Mouse (Mus musculus) bone marrow, adult 2 months (tissue): ENCODE results near the gene F2rl1.

Experiments used
- CTCF ChIP-seq: fragments of 200-500 bp; IDR thresholded peaks from 2 replicates; pipeline ENCODE4 v1.5.1; 2011; ENCODE audit warnings: low read length, control low read depth; ENCODE audit not compliant: control insufficient read depth, insufficient read depth
- POLR2A ChIP-seq: fragments of 200-500 bp; IDR thresholded peaks from 2 replicates; pipeline ENCODE4 v1.6.1; 2011; ENCODE audit warnings: low read depth, mild to moderate bottlenecking, control low read depth, low read length, borderline replicate concordance; ENCODE audit not compliant: control insufficient read depth

- TF ChIP-seq CTCF (no peak), POLR2A (no peak)
Observed at GRCm38 (mm10) chr13:95550636-95551370, 25.8 kb upstream of the F2rl1 start.
